Mouse (Mus musculus) ES-E14 (cell line): ENCODE results near the gene Eps8l3.

Experiments used
- CHD2 ChIP-seq: IDR thresholded peaks from 2 replicates; pipeline ENCODE4 v1.6.1; 2014; ENCODE audit warnings: mild to moderate bottlenecking, low read depth, low read length, inconsistent platforms
- HCFC1 ChIP-seq: IDR thresholded peaks from 2 replicates; pipeline ENCODE4 v1.6.1; 2012; ENCODE audit warnings: low read length, inconsistent platforms, borderline replicate concordance; ENCODE audit not compliant: insufficient read depth
- MAFK ChIP-seq: IDR thresholded peaks from 2 replicates; pipeline ENCODE4 v1.6.1; 2014; ENCODE audit warnings: mild to moderate bottlenecking, low read depth, low read length, inconsistent platforms; ENCODE audit not compliant: insufficient read depth
- ZC3H11A ChIP-seq: IDR thresholded peaks from 2 replicates; pipeline ENCODE4 v1.6.1; 2012; ENCODE audit warnings: low read depth, mild to moderate bottlenecking, inconsistent platforms, low read length, borderline replicate concordance

DNA sequence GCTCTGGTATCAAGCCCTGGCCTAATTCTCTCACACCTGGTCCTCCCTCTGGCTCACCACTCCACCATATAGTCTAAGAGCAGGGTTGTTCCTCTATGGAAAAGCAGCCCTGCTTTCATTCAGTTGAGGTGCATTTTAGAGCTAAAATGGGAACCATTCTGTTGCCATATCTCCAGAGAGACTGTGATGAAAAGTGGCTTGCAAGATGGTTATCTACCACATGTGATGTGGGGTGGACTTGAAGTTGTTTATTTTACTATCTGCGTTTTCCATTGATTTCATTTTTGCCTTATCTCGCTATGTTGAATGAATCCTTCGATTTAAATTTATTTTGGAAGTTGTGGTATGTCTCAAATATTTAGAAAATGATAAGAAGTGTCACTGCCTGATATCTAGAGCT lies 30.2 kb upstream of the Eps8l3 start:
- no peak for TF ChIP-seq ZC3H11A
- no peak for TF ChIP-seq MAFK
- TF ChIP-seq HCFC1 = no peak
- no peak for TF ChIP-seq CHD2
